Mouse (Mus musculus): ENCODE data around the gene Ehhadh. TPM values are rescaled to one million over a fixed set of nuclear protein-coding genes. Genes with fewer than 3 reads are reported as not detected.
"Not testable (repeated sequence)": the region's sequence is repeated elsewhere in the genome, so short reads cannot be mapped to it uniquely, and the experiment has no call there.

Ehhadh gene
- total RNA-seq (2021): 10 to 100 TPM; 12.9 to 18.9 TPM

- intact Hi-C loops (cut with DNase I): no loop called here
- peak; percentile 82 to 83 for DNase-seq
These were observed at the start of gene Ehhadh for GRCm38 (mm10) chr16:21787516-21788353. Gene Ehhadh, minus strand, starts transcription at chr16:21787807.

DNA sequence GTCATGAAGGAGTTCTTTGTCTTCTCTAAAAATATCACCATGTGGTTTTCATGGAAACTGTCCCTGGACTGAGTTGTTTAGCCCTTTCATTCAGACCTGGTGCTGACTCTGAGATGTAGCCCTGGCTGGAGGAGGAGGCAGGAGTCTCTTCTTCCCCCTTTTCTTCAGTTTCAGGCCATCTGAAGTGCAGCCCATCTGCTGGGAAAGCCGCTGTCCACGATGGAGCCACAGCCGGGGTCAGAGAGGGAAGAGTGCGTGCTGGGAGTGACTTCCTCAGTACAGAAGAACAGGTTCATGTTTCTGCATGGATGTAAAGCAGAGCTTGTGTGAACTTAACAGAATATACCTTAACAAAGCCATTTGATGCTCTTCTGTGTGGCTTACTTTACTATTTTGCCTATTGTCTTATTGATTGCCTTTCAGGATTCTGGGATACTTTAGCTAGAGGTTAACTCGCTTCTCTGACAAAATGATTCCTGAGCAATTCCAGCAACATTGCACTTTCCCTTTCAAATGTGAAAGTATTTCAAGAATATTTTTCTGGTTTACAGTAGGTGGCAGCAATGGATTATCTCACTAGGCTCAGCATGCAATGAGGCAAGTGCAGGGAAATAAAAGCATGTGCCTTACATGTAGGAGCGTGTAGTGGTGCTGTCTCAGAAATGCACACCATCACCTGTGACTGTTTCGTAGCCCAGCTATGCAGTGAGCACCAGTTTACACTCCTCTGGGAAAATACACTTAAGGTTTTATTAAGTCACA lies 48.9 kb upstream of the Ehhadh start:
- intact Hi-C loops (cut with DNase I): loop anchor here (5.0 kb wide), 3 partner anchors 186 to 456 kb away; no protein-coding TSS in a partner anchor
- peak; percentile 21 to 34 for DNase-seq

DNA sequence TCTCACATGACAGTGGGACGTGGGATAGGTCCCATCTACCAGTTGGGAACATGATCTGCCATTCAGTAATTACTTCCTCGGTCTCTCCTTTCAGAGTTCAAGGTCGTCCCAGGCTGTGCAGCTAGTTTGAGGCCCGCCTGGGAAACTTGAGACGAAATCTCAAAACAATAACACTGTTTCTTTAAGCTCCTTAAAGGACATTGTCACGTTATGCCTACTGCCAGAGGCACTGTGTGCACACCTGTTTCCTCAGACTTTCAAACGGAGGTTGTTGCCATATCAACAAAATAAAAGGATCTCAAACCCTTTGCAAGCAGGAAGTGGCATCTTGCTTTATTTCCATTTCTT lies 48.0 kb upstream of the Ehhadh start:
- no peak for DNase-seq
- intact Hi-C loops (cut with DNase I): loop anchor here (5.0 kb wide), 3 partner anchors 187 to 457 kb away; no protein-coding TSS in a partner anchor

- DNase-seq: no peak
- intact Hi-C loops (cut with DNase I): loop anchor here (5.0 kb wide), 3 partner anchors 187 to 457 kb away; no protein-coding TSS in a partner anchor
These were observed 47.4 kb upstream of the Ehhadh start for GRCm38 (mm10) chr16:21834866-21835583.

GRCm38 (mm10) chr16:21833970-21834369 lies 46.4 kb upstream of the Ehhadh start:
- intact Hi-C loops (cut with DNase I): no loop called here
- DNase-seq: no peak

- intact Hi-C loops (cut with DNase I): no loop called here
- no peak for DNase-seq
These were observed 45.9 kb upstream of the Ehhadh start for GRCm38 (mm10) chr16:21833469-21833868.

GRCm38 (mm10) chr16:21831764-21832163 lies 44.2 kb upstream of the Ehhadh start:
- no peak for DNase-seq
- intact Hi-C loops (cut with DNase I): no loop called here

GRCm38 (mm10) chr16:21830784-21831183 lies 43.2 kb upstream of the Ehhadh start:
- no peak for DNase-seq
- intact Hi-C loops (cut with DNase I): no loop called here

- intact Hi-C loops (cut with DNase I): no loop called here
- no peak for DNase-seq
These were observed 42.1 kb upstream of the Ehhadh start for GRCm38 (mm10) chr16:21829711-21830110.

DNA sequence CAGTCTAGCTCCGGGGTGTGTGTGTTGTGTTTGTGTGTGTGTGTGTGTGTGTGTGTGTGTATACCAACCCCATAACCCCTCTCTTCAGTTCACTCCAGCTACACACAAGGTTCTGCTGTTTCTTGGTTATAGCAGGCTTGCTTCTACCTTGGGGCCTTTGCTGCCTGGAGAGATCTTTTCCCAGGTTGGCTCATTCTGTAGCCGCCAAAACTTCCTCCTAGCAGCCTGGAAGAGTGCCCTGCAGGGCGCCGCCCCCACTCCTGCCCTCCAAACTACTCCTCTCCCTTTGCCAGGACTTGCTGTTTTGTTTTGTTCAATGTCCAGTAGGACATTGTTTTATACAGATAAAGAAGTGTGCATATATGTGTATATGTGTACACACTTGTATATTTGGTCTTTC lies 40.0 kb upstream of the Ehhadh start:
- DNase-seq: peak in 1 of 2 experiments; percentile 18
- intact Hi-C loops (cut with DNase I): no loop called here

DNA sequence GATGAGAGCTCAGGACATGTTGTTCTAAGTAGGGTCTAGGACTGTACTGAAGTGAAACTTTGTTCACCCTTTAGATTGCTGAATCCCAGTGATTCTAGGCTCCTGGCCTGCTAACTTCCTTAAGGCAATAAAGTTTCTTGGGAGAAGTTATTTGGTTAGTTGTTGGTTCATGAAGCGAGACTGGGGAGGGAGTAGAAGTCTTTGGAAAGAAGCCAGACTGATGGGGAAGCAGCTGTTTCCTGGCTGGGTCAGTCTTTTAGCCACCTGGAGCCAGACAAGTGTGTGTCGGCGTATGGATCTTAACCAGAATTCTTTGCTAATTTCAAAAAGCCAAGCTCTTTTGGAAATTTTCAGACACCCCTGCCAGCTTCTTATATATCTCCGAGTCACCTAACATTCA lies 39.5 kb upstream of the Ehhadh start:
- intact Hi-C loops (cut with DNase I): no loop called here
- DNase-seq: peak; percentile 29 to 62

DNA sequence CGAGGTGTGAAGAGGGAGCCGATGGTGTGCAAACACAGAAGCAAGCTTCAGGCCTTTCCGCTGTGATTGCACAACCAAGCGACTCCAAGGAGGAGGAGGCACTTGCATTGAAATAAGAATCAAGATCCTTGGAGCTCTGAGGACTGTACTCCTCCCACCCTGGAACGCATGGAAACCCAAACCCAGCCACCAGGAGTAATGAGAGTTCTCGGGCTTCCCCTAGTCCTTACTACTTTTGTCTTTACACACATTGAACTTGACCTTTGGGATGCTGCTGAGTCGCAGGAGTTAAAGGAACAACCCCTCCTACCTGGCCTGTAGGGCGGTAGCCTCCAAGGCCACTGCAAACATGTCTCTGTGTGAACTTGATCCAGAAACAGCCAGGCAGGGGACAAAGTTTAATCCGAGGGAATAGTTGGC lies 38.0 kb upstream of the Ehhadh start:
- intact Hi-C loops (cut with DNase I): no loop called here
- DNase-seq: no peak

GRCm38 (mm10) chr16:21818629-21819028 lies 31.0 kb upstream of the Ehhadh start:
- intact Hi-C loops (cut with DNase I): loop anchor here (5.0 kb wide), 1 partner anchor 91 kb away; no protein-coding TSS in a partner anchor
- peak; percentile 33 to 44 for DNase-seq

GRCm38 (mm10) chr16:21818132-21818531 lies 30.5 kb upstream of the Ehhadh start:
- peak in 1 of 2 experiments; percentile 56 for DNase-seq
- intact Hi-C loops (cut with DNase I): loop anchor here (5.0 kb wide), 1 partner anchor 91 kb away; no protein-coding TSS in a partner anchor

GRCm38 (mm10) chr16:21815669-21816010 lies 28.0 kb upstream of the Ehhadh start:
- intact Hi-C loops (cut with DNase I): loop anchor here (1.0 to 5.0 kb wide), 3 partner anchors 46 to 327 kb away; no protein-coding TSS in a partner anchor
- no peak for DNase-seq

- intact Hi-C loops (cut with DNase I): loop anchor here (1.0 to 5.0 kb wide), 3 partner anchors 46 to 326 kb away; no protein-coding TSS in a partner anchor
- peak; percentile 68 to 83 for DNase-seq
These were observed 27.5 kb upstream of the Ehhadh start for GRCm38 (mm10) chr16:21814861-21815668.

DNA sequence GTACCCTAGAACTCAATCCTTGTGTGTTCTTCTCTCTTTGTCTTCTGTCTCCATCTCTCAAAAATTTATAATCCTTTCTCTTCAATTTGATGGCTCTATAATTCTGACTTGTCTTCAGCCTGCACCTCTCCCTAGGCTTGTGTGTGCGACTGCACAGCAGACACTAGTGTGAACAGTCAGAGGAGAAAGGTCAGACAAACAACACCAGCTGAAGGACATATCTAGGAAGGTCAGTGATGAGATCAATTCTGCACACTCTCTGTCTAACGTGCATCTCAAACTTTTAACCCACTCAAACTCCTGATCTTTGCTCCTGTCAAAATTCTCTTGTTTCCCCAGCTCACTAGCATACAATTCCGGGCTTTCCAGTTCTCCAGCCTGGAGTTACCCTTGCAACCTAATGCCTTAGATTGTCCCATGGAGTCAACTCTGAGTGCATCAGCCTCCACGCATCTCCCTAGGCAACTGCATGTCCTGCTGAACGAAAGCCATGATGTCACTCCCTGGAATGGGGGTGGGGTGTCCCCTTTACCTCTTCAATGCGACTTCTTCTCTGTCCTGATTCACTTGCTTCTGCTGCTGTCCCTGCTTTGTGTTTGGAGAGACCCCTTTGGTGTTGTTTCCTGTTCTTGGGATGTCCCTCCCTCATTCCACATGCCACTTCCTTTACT lies 25.7 kb upstream of the Ehhadh start:
- DNase-seq: no peak
- intact Hi-C loops (cut with DNase I): no loop called here

DNA sequence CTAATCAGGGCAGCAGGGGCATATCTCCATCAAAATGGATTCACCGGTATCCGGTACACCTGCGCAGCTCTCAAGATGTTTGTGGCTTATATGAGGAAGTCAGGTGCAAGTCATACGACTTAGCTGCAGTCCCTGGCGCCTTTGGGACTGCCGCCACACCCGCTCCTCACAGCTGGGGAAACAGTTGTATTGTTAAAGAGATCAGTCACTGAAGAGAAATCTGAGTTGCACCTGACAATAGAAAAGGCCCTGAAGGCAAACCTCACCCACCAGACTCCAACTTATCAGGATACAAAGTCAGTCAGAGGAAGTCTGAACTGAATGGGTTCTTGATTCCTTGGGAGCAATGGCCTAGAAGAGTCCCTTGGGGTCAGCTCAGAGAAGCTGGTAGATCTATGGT lies 20.2 kb upstream of the Ehhadh start:
- not testable (repeated sequence) for DNase-seq

DNA sequence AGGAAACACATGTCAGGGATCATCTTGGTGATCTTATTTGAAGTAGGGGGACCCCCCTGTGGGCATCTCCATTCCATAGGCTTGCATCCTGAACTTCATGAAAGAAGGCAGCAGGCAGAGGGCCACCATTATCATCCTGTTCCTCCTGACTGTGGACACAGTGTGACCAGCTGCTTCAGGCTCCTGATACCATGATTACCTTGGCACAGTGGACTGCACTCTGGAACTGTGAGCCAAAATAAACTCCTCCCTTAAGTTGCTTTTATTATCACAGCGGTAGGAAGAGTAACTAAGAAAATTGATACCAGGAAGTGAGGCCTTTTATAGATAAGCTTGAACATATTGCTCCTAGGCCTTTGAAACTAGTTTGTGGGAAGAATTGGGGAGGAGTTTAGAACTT lies 19.3 kb upstream of the Ehhadh start:
- intact Hi-C loops (cut with DNase I): no loop called here
- no peak for DNase-seq

More for the DNA sequence above, 20.2 kb upstream of the Ehhadh start:
- intact Hi-C loops (cut with DNase I): not testable (repeated sequence)

All from heart, postnatal 10 days (tissue).